ENCODE assay signal across 10 mouse cellular contexts in genomic region chr6:113748351-113748750, GRCm38 (mm10). TPM values are rescaled to one million over a fixed set of nuclear protein-coding genes. Genes with fewer than 3 reads are reported as not detected.
DNase-seq lines count a peak whose midpoint lies in the region; ATAC-seq and TF ChIP-seq lines count a peak whose summit lies in the region.
"Had no signal": no experiment of that assay in that cellular context is flagged by ENCODE, and none has a peak within 500 bp of the region (broad histone marks: within the 10 kb centered on the region; RNA-seq: fewer than 3 reads in every experiment).

No protein-coding gene starts in this region.

- WGBS in heart, embryonic 14.5 days, result 12% methylated on average over 26 of the region's 26 CpGs
- 49% methylated on average over 26 of the region's 26 CpGs for WGBS in thymus, adult 2 months
- WGBS in limb, embryonic 12.5 days, result 36% methylated on average over 26 of the region's 26 CpGs

- H3K27me3 ChIP-seq in heart, embryonic 14.5 days (ENCODE audit: control insufficient read depth, insufficient read depth, low read length), result peaks cover 44% of the 10 kb centered on the region
- no peaks in the 10 kb centered on the region for H3K27me3 ChIP-seq in thymus, adult 2 months (ENCODE audit: control insufficient read depth, insufficient read depth, low read length)
- peaks cover 44% of the 10 kb centered on the region for H3K27me3 ChIP-seq in limb, embryonic 12.5 days

- H3K9ac ChIP-seq in heart, embryonic 14.5 days (ENCODE audit: low read length), result no peak overlapping the region
- no peak overlapping the region for H3K9ac ChIP-seq in limb, embryonic 12.5 days (replicated peaks)
- H3K9ac ChIP-seq: liver, embryonic 14.5 days had no signal

- no peak for TF ChIP-seq POLR2A in thymus, adult 2 months (IDR thresholded peaks at IDR 0.05; ENCODE audit: control insufficient read depth, extremely low read depth, insufficient read depth, low read length, poor library complexity)

- H3K4me2 ChIP-seq in heart, embryonic 14.5 days (ENCODE audit: low read length), result peak overlapping the region; percentile 32; the same call in 1 of the 2 replicates
- peak overlapping the region; percentile 36 for H3K4me2 ChIP-seq in limb, embryonic 12.5 days

- ATAC-seq in heart, embryonic 14.5 days (ENCODE audit: insufficient number of reproducible peaks, insufficient read depth, low FRiP score, low read depth), result no peak
- ATAC-seq in limb, embryonic 12.5 days (ENCODE audit: insufficient number of reproducible peaks, insufficient read depth, low FRiP score, low TSS enrichment, low read depth), result no peak
- ATAC-seq in activated CD4-positive, CD25-positive, alpha-beta regulatory T cell, adult 4 months, result no peak

- intact Hi-C loops in heart, postnatal 36 days (cut with DNase I), result no loop called here

- H3K27ac ChIP-seq in heart, embryonic 14.5 days (replicated peaks in 1 of 2; ENCODE audit: control insufficient read depth in 1 of 2, insufficient read depth in 1 of 2, low read depth in 2 of 2, low read length in 2 of 2), result no peak overlapping the region
- no peak overlapping the region for H3K27ac ChIP-seq in thymus, adult 2 months (ENCODE audit: control insufficient read depth, insufficient read depth, low read length)
- H3K27ac ChIP-seq in limb, embryonic 12.5 days, result no peak overlapping the region
- H3K27ac ChIP-seq: liver, embryonic 14.5 days had no signal

- peak overlapping the region in 1 of 2 experiments; percentile 13; a peak in 2 of 4 replicates for H3K4me3 ChIP-seq in heart, embryonic 14.5 days (ENCODE audit: control insufficient read depth in 1 of 2, insufficient read depth in 1 of 2, low read depth in 1 of 2, low read length in 2 of 2)
- H3K4me3 ChIP-seq in thymus, adult 2 months (ENCODE audit: control insufficient read depth, insufficient read depth, low read length), result peak overlapping the region; percentile 23
- H3K4me3 ChIP-seq in limb, embryonic 12.5 days (replicated peaks), result 0 out of 2 replicates have a peak overlapping the region, but pooled peaks have one; percentile 11

- no peak for DNase-seq in heart, postnatal 36 days
- no peak for DNase-seq in thymus, adult 2 months
- no peak for DNase-seq in thymus, postnatal 14 days
- DNase-seq in T-cell, adult 2 months (ENCODE audit: low spot score), result no peak
- no peak for DNase-seq in adrenal gland, postnatal 10 days
- DNase-seq: right cerebral cortex, adult 18-20 months had no signal

- TF ChIP-seq CTCF in thymus, adult 2 months (IDR thresholded peaks at IDR 0.05; ENCODE audit: borderline replicate concordance, control insufficient read depth, extremely low read depth, insufficient read depth, low read length, poor library complexity), result no peak

- H3K4me1 ChIP-seq in heart, embryonic 14.5 days (ENCODE audit: control insufficient read depth in 2 of 2, insufficient read depth in 2 of 2, low read length in 2 of 2), result no peaks in the 10 kb centered on the region
- peaks cover 14% of the 10 kb centered on the region for H3K4me1 ChIP-seq in thymus, adult 2 months (replicated peaks; ENCODE audit: control insufficient read depth, insufficient read depth, low read length)
- no peaks in the 10 kb centered on the region for H3K4me1 ChIP-seq in limb, embryonic 12.5 days (replicated peaks)

- H3K36me3 ChIP-seq in heart, embryonic 14.5 days (ENCODE audit: control insufficient read depth, insufficient read depth, low read length), result no peaks in the 10 kb centered on the region
- no peaks in the 10 kb centered on the region for H3K36me3 ChIP-seq in thymus, adult 2 months (ENCODE audit: control insufficient read depth, insufficient read depth, low read length)
- no peaks in the 10 kb centered on the region for H3K36me3 ChIP-seq in limb, embryonic 12.5 days

- H3K9me3 ChIP-seq in heart, embryonic 14.5 days (ENCODE audit: control insufficient read depth, low read length), result no peaks in the 10 kb centered on the region
- no peaks in the 10 kb centered on the region for H3K9me3 ChIP-seq in limb, embryonic 12.5 days

RNA-seq across cellular contexts. Expression of gene Sec13, which starts 7.8 kb away (rescaled TPM):
- polyA plus RNA-seq in heart, embryonic 14.5 days (2014; fragmentation: Nextera tagmentation; extraction: Ambion mirVana), result 186 and 211 TPM in 2 replicates
- total RNA-seq in heart, postnatal 36 days (2021), result 10 to 100 TPM; 68.4 to 69.3 TPM
- polyA plus RNA-seq in thymus, adult 2 months (2012; rRNA removed), result 163 and 167 TPM in 2 replicates
- 277 and 280 TPM in 2 replicates for polyA plus RNA-seq in limb, embryonic 12.5 days (2016; fragmentation: Nextera tagmentation; extraction: Ambion mirVana)
- 100 to 1,000 TPM; 139 to 168 TPM for polyA plus RNA-seq in activated CD4-positive, CD25-positive, alpha-beta regulatory T cell, adult 4 months (2017; shearing (Covaris generic))
- total RNA-seq in adrenal gland, postnatal 10 days (2021), result 100 to 1,000 TPM; 103 to 113 TPM

RNA-seq across cellular contexts. Expression of gene Ghrl, which starts 28.7 kb away (rescaled TPM):
- 0.23 TPM in 1 of 2 replicates, not detected in the other for polyA plus RNA-seq in heart, embryonic 14.5 days (2014; fragmentation: Nextera tagmentation; extraction: Ambion mirVana)
- not detected for total RNA-seq in heart, postnatal 36 days (2021)
- 1.8 and 2.0 TPM in 2 replicates for polyA plus RNA-seq in thymus, adult 2 months (2012; rRNA removed)
- polyA plus RNA-seq in limb, embryonic 12.5 days (2016; fragmentation: Nextera tagmentation; extraction: Ambion mirVana), result 0.59 and 0.60 TPM in 2 replicates
- not detected for polyA plus RNA-seq in activated CD4-positive, CD25-positive, alpha-beta regulatory T cell, adult 4 months (2017; shearing (Covaris generic))
- not detected for total RNA-seq in adrenal gland, postnatal 10 days (2021)

RNA-seq across cellular contexts. Expression of gene Tatdn2, which starts 51.5 kb away (rescaled TPM):
- polyA plus RNA-seq in heart, embryonic 14.5 days (2014; fragmentation: Nextera tagmentation; extraction: Ambion mirVana), result 0.93 and 1.1 TPM in 2 replicates
- 10 to 100 TPM; 56.1 to 62.1 TPM for total RNA-seq in heart, postnatal 36 days (2021)
- 35.2 and 35.7 TPM in 2 replicates for polyA plus RNA-seq in thymus, adult 2 months (2012; rRNA removed)
- polyA plus RNA-seq in limb, embryonic 12.5 days (2016; fragmentation: Nextera tagmentation; extraction: Ambion mirVana), result 0.83 and 1.1 TPM in 2 replicates
- 1 to 10 TPM; 1.0 to 5.0 TPM for polyA plus RNA-seq in activated CD4-positive, CD25-positive, alpha-beta regulatory T cell, adult 4 months (2017; shearing (Covaris generic))
- total RNA-seq in adrenal gland, postnatal 10 days (2021), result 10 to 100 TPM; 53.5 to 58.7 TPM
